Mouse (Mus musculus) cerebellum, postnatal 4 days (tissue): ENCODE measurements around the gene Zfp790.
A peak's percentile ranks its signal among the peaks of the same experiment; 100 is the strongest.

Experiments
- DNase-seq, 2 experiments: peaks; one replicate each; pipeline ENCODE4 v3.0.0; 2022; ENCODE audit warnings: low spot score in 2 of 2, mixed read lengths in 1 of 2

Gene Zfp790

DNA sequence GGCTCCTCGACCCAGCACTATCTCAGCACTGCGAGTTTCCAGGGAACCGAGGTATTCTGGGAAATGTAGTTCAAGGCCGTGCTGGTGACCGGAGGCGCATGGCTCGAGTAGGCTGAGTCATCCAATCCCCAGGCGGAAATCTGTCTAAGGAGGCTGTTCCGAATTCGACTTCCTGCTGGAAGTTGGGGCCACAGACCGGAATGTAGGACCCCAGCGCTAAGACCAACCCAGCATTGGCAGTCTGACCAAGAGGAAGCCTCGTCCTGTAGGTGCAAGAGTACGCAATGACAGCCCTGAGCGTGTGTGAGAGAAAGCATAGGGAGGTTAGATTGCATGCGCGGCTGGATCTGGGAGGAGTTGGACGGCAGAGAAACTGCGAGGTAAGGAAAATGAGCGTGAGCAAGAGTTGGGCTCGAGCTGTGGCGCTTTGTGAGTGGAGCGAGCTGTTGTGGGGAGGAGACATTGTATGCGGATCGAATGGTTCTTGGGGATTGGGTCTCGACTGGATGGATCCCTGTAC lies at the start of gene Zfp790:
Zfp790 (plus strand) TSS at position 205 of the 520 bp plus-strand sequence.
- DNase-seq, result peak; percentile 48 to 79

DNA sequence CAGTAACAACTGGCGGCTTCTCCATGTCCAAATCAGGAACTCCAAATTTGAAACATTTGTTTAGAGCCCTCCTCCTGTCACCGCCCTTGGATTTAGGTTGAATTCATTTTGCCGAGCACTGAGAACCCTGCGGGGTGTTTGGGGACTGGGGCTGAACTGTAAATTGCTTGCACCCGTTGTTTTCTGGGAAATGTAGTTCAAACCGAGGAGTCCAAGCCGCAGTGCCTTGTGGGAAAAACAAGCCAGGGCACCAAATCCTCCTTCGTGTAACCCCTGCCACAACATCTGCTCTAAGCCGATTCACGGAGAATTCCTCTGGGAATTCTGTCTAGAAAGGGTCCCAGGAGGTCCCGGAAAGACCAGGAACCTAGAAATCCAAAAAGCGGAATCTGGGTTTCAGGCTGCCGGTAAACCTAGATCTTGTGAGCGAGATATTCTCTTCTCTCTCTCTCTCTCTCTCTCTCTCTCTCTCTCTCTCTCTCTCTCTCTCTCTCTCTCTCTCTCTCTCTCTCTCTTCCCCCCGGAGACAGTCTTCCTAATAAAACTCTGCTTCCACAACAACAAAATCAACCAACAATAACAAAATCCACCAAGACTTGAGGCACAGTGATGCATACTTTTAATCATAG lies 48.7 kb upstream of the Zfp790 start:
- DNase-seq, result peak; percentile 33 to 73

DNA sequence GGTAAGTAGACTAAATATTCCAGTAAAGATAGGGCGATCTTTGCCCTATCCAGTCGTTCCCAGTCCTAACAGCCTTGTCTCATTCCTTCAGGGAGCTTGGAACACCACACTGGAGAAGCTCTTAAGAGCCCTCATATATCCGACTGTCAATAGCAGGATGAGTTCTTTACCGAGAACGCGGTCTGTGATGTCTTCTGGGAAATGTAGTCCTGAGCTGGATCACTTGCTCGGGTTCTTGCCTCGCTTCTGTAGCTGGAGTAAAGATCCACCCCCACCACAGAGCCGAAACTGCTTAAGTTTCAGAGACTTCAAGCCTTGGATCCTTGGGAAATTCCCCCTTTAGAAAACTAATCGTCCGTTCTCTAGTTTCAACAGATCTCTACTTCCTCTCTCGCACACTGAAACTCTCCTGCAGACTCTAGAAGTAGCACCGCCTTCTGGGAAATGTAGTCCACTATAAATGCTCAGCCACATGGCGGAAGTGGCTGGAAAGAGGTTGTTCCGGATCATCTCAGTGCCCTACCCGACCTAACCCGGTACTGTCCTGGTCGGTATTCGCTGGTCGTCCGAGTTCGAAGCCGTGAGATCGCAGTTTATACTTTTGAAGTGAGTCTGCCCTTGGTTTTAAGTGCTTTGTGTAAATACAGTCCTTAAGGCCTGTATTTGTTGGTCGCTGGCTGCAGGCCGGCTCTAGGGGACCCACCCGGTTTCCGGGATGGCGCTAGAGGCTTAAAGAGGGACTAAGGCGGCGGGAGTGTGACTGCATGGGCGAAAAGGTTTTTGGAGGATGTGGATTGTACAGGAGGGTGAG lies 47.6 kb upstream of the Zfp790 start, which contains the start of gene Zfp84:
Zfp84 (plus strand) TSS at position 463 of the 811 bp plus-strand sequence.
- DNase-seq, result peak in 1 of 2 experiments; percentile 73

DNA sequence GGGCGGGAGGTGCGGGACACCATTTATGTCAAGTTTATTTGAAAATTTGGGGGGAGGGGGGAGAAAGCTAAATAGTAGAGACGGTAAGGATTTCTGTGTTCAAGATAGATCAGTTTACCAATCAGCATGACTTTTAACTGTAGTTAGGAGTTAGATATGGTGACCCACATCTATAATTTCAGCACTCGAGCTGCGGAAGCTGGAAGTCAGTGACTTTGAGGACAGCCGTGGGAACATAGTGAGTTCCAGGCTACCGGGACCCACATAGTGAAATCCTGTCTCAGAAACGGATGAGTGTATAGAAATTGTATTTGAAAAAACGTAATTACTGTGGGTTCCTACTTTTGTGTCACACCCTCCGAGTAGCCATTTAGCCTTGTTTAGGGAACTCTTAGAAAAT lies 46.9 kb upstream of the Zfp790 start:
- no peak for DNase-seq

DNA sequence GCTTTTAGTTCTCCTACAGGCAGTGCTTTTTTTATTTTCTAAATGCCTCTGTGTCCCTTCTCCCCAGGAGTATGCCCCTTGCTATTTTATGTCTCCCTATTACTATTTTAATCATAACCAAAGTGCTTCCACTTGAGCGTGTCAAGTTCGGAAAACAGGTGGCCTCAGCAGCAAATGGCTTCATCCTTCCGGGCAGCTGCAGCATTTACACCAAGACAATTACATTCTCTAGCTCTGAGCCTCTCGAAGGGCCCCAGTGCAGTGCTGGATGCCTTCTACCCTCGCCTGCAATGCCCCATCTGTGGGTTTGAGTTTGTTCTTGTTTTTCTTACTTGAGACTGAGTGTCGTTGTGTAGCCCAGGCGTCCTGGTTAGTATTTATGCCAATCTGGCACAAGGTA lies 42.4 kb upstream of the Zfp790 start:
- no peak for DNase-seq

DNA sequence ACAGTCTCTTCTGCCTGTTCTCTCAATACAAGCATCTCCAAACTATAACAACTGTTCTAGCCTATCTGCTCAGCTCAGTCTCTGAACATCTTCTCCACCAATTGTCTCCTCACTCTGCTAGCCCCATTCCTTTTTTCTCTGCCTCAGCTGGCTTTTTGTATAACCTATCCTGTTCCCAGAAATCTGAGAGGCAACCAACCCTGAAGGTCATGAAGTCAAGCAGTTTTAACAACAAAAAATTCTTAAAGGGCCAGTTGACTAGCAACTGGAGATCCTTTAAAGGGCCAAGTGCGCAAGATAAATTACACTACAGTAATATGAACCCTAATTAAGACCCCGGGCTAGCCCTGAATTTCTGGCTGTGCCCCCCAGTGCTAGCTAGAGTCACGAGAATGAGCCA lies 41.5 kb upstream of the Zfp790 start:
- DNase-seq, result no peak

DNA sequence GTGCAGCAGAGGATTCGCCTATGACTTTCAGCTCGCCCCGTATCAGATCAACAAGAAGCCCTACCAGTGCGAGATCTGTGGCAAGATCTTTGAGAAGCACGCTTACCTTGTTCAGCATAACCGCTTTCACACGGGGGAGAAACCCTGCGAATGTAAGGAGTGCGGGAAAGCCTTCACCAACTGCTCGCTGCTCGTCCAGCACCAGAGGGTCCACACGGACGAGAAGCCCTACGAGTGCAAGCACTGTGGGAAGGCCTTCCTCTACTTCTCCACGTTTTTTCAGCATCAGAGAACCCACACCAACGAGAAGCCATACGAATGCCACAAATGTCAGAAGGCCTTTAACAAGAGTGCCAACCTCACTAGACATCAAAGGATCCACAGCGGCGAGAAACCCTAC lies 39.3 kb upstream of the Zfp790 start:
- no peak for DNase-seq

DNA sequence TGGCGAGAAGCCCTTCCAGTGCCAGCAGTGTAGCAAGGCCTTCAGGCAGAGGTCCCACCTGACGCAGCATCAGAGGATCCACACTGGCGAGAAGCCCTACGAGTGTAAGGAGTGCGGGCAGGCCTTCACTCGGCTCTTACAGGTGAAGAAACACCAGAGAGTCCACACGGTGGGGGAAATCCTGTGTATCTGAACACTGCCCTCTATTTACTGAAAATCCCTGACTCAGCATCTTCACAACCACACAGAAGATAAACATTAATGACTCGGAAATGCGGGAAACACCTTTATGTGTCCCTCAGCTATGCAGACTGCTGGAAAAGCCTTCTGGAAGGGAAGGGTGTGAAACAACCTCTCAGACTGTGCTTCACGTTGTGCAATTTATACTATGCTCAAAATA lies 38.5 kb upstream of the Zfp790 start:
- no peak for DNase-seq

DNA sequence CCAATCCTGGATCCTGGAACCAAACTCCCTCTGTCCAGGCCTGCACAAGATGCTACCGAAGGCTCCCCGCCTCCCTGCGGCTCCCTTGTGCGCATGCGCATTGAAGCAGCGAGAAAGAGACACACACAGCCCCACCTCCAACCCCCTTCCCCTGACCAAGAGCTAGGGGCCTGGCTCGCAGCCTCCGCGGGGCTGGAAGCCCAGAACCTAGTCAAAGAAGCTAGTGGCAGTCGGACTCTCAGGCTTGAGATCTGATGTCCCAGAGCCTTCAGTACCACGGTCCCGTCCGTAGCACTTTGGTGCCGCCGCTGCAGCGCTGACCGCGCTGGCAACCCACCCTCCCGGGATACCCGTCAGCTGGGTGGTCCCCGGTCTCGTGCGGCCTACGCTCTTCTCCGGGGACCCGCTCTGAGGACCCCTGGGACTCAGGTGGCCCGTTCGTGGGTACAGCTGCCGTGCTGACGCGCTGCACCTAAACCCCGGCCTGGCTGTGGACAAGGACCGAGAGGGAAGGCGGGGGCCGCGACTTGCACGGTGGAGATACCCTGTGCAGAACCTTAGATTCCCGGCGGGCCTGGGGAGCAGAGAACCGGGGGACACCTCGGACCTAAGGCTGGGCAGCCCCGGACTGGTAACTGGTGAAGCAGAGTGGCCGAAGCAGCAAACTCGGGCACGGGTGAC lies 31.9 kb upstream of the Zfp790 start, which contains the start of gene Zfp30:
Zfp30 (plus strand) TSS at position 128 of the 681 bp plus-strand sequence.
- peak; percentile 68 to 85 for DNase-seq

DNA sequence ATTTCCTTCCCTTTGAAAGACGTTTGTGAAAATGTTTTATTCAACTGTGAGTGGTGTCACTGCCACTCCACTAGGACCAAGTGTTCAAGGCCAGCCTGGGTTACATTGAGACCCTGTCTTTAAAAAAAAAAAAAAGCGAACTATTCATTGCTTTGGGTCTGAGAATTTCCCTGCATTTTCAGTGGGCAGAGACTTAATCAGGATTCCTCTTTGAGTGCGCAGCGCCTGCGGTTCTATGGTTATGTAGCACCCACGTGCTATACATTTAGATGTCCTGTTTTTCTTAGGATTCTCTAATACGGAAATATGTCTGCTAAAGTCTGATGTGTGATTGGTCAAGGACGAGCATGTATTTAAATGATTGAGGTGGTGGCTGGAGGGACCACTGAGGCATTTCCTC lies 30.9 kb upstream of the Zfp790 start:
- DNase-seq, result no peak

DNA sequence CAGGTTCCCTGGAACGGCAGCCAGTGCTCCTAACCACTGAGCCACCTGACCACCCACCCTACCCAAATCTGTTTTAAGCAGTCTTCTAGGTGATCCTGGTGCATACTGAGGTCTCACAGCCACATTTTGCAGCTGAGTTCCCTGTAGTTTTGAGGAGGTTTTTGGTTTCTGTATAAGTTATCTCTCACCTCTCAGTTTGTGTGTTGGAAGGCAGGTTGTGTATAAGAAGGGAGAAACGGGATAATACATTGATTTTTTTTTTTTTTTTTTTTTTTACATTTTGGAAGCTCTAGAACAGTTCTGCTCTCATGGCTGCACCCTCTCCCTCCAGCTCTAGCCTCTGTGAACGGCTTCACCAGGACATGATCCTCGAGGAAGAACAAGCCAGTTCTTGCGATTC lies 30.0 kb upstream of the Zfp790 start:
- DNase-seq, result no peak

DNA sequence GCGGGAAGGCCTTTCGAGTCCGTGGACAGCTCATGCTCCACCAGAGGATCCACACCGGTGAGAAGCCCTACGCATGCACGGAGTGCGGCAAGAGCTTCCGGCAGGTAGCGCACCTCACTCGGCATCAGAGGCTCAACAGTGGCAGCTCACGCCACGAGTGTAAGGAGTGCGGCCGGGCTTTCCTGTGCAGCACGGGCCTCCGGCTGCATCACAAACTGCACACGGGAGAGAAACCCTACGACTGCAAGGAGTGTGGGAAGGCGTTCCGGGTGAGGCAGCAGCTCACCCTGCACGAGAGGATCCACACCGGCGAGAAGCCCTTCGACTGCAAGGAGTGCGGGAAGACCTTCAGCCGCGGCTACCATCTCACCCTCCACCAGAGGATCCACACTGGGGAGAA lies 23.0 kb upstream of the Zfp790 start:
- no peak for DNase-seq

DNA sequence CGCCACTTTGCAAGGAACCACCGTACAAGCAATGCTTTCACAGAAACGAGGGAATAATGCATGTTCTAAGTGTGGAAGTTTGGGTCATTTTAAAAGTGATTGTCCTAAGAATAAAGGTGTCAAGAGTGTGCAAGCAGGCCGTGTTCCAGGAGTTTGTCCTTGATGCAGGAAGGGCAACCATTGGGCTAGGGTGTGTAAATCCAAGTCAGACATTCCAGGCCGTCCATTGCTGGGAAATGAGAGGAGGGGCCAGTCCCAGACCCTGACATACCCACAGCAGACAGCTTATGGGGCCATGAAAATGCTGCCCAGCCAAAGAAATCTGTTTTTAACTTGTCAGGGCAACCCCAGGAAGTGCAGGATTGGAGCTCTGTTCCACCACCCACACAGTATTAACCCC lies 8.9 kb upstream of the Zfp790 start:
- no peak for DNase-seq

DNA sequence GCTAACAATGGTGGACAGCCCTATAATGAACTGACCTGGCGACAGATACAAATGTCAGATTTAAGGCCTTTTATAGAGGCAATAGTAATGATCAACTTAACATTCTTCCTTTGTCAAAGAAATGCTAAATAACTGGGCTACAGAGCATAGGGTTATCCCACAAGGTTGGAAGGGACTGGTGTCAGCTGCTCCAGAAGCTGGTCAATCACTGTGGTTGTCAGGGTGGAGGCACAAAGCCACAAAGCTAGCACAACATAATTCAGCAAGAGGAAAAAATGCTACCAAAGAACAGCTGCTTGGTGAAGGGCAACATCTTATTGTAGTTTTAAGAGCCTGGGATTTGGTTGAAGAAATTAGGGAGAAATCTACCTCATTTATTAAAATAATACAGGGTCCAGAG lies 3.7 kb upstream of the Zfp790 start:
- DNase-seq, result no peak

DNA sequence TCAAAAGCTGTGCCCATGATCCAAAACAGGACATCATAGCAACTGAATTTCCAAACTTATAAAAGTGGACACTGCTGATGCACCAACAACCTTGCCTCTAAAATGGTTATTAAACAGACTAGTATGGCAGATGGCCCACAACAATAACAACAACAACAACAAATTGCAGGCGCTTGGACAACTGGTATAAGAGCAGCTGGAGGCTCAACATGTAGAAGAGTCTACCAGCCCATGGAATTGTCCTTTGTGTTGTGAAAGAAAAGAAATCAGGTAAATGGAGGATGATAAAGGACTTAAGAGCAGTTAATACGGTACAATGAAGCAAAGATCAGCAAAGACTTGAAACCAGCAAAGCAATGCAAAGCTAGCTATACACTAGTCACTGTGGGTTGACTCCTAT lies 1.5 kb upstream of the Zfp790 start:
- DNase-seq, result no peak

DNA sequence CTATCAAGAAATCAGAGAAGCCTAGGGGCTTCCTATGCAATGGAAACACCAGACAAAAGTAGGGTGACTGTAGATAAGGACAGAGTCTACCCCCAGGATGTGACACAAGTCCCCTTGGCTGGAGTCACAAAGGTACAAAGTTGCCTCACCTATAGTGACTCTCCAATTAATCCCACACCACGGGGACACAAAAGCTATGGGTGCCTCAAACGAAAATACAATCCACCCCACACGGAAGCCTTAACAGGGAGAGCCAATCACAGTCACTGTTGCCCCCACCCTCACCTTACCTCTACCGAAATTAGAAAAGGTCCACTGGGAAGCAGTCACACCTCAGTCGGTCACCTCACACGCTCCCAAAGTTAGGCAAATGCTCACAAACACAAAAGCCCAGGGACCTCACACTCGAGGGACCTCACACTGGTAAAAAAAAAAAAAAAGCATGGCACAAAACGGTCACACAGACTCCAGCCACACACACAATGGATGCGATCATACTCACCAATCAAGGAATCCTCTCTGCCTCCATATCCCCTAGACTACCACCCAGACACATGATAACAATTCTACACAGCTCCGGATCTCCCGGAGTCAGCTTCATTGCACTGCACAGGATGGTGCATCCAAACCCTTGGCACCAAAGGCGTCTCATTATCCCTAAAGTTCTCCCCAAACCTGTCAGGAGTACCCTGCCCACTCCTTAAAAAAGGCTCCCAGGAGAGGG lies 691 bp upstream of the Zfp790 start:
- DNase-seq, result no peak

DNA sequence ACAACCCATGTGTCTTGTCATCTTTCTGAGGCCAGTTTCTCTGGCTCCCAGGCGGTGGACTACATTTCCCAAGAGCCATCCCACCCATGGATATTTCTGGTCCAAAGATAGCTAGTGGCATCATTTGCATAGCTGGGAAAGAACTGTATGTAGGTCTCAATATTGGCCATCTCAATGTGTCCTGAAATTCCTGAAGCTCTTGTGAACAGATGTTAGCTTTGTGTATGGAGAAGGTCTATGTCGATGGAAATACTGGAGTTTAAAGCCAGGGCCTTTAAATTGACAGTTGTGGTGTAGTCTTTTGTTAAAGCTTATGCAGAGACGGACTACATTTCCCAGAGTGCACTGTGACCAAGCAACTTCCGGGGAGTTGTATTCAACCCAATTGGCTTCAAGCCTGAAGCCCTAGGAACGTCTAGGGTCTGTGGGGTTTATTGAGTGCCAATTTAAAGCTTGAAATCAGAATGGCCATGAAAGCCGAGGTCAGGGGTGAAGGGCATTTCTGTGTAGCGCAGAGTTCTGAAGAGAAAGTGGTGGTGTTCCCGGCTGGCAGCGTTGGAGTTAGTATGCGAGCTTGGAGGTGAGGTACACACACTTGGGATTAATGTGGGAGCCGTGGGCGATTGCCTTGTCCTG lies 2.8 kb downstream of the Zfp790 start:
- DNase-seq, result peak; percentile 25 to 50

DNA sequence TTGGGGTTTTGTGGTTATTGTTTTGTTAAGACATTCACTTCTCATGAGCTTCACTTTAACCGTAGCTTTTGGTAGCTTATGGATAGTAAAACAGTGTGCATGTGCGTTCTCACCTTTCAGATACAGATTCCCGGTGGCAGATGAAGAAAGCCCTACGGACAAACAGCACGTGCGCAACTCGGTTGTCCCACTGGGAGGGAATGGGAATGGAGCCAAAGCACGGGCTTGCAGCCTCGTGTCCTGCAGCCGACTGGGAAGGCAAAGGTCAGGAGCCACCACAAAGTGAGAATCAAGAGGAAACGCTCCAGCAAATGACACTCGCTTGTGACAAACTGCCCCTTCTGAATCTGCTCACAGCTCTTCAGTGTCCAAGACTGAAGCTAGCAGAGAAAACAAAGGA lies 12.1 kb downstream of the Zfp790 start:
- DNase-seq, result no peak

DNA sequence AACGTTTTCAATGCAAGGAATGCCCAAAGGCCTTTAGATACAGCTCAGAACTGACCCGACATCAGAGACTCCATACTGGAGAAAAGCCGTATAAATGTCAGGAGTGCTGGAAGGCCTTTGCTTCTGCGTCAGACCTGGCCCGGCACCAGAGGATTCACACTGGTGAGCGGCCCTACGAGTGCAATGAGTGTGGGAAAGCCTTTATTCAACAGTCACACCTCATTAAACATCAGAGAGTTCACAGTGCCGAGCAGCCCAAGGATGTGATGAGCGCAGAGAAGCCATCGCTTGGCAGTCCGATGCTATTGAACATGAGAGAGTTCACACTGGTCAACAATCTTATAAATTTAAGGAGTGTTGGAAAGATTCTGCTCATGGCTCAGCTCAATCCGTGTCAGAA lies 13.9 kb downstream of the Zfp790 start:
- DNase-seq, result no peak

DNA sequence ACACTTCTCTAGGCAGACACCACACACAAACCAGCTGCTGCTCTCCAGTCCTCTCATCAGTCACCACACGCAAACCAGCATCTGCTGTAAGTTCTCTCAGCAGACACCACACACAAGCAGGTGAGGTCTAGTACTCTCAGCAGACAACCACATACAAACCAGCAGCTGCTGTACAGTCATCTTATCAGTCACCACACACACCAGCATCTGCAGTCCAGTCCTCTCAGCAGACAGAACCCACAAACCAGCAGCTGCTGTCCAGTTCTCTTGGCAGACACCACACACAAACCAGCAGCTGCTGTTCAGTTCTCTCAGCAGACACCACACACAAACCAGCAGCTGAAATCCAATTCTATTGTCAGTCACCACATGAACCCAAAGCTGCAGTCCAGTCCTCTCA lies 20.9 kb downstream of the Zfp790 start:
- no peak for DNase-seq

DNA sequence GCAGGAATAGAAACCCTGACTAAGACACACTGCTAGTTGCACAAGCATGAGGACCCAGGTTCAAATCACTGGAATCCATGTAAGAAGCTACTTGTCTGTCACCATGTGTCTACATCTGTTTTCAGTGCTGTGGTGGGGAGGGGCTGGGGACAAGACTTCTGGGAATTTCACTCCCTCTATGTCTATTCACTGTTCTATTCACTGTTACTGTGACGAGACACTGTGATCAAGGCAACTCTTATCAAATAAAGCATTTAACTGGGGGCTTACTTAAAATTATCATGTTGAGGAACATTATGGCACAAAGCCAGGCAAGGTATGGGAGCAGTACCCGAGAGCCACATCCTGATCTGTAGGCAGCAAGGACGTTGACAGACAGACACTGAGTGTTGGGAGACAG lies 23.3 kb downstream of the Zfp790 start:
- DNase-seq, result no peak
